Mouse (Mus musculus) thymus, adult 2 months (tissue): ENCODE results near the gene Coq2.

ENCODE experiments used
- CTCF ChIP-seq: fragments of 200-500 bp; IDR thresholded peaks from 2 replicates; pipeline ENCODE4 v1.5.1; 2012; ENCODE audit warnings: mild to moderate bottlenecking, control low read depth, low read length, moderate library complexity, borderline replicate concordance; ENCODE audit not compliant: control insufficient read depth, poor library complexity, insufficient read depth; ENCODE audit errors: extremely low read depth
- POLR2A ChIP-seq: fragments of 200-500 bp; IDR thresholded peaks from 2 replicates; pipeline ENCODE4 v1.6.1; 2012; ENCODE audit warnings: mild to moderate bottlenecking, low read length, control low read depth, moderate library complexity; ENCODE audit not compliant: control insufficient read depth, poor library complexity, insufficient read depth; ENCODE audit errors: extremely low read depth

DNA sequence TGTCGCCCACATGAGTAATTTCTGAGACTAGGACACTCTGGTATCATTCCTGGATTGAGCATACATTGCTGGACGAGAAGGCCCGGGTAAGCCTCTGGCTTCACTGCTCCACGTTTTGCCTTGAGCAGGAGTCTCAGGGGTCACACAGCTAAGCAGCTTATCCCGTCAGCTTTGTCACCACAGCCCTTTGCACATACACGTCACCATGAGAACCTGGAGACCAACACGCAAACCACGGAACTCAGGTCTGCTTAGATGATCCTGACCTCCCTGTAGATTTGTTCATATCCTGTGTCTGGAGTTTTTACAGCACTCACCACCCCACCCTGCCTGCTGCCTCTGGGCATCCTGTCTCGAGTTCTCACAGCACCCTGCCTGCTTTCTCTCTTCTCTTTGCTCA lies 54.0 kb downstream of the Coq2 start:
- TF ChIP-seq CTCF (no peak), POLR2A (no peak)
